Mouse (Mus musculus) bone marrow, adult 2 months (tissue): ENCODE results near the gene Ctnnal1.

Experiments used
- CTCF ChIP-seq: fragments of 200-500 bp; IDR thresholded peaks from 2 replicates; pipeline ENCODE4 v1.5.1; 2011; ENCODE audit warnings: low read length, control low read depth; ENCODE audit not compliant: control insufficient read depth, insufficient read depth
- POLR2A ChIP-seq: fragments of 200-500 bp; IDR thresholded peaks from 2 replicates; pipeline ENCODE4 v1.6.1; 2011; ENCODE audit warnings: low read depth, mild to moderate bottlenecking, control low read depth, low read length, borderline replicate concordance; ENCODE audit not compliant: control insufficient read depth

GRCm38 (mm10) chr4:56899216-56899615 is 34.2 kb upstream of the Ctnnal1 start:
- TF ChIP-seq POLR2A (no peak), CTCF (no peak)
